Mouse (Mus musculus) neural tube, embryonic 14.5 days (tissue): ENCODE measurements around the gene Cd63. TPM values are rescaled to one million over a fixed set of nuclear protein-coding genes. Genes with fewer than 3 reads are reported as not detected.

ENCODE experiments used
- ATAC-seq: fragments of 200-750 bp; cut with Nextera tagmentation; 2 replicates; pipeline ENCODE4 v1.8.0; 2017; ENCODE audit warnings: low read depth, mild to moderate bottlenecking, moderate TSS enrichment, moderate library complexity
- H3K27ac ChIP-seq: fragments of 300-500 bp; sonication (generic); 2 replicates; pipeline ENCODE4 v1.5.1; 2014; ENCODE audit warnings: low read depth, mild to moderate bottlenecking, control low read depth, low read length, moderate library complexity, mixed read lengths
- H3K27me3 ChIP-seq: fragments of 300-500 bp; sonication (generic); 2 replicates; pipeline ENCODE4 v1.6.1; 2014; ENCODE audit warnings: low read length; ENCODE audit not compliant: control insufficient read depth, insufficient read depth
- H3K36me3 ChIP-seq: fragments of 300-500 bp; sonication (generic); 2 replicates; pipeline ENCODE4 v1.6.1; 2014; ENCODE audit warnings: low read length, mixed read lengths; ENCODE audit not compliant: control insufficient read depth, insufficient read depth
- H3K4me1 ChIP-seq: fragments of 300-500 bp; sonication (generic); 2 replicates; pipeline ENCODE4 v1.6.1; 2014; ENCODE audit warnings: low read length; ENCODE audit not compliant: control insufficient read depth, insufficient read depth
- H3K4me2 ChIP-seq: fragments of 300-500 bp; sonication (generic); 2 replicates; pipeline ENCODE4 v1.6.1; 2014; ENCODE audit warnings: mild to moderate bottlenecking, low read depth, low read length, control low read depth
- H3K4me3 ChIP-seq: fragments of 300-500 bp; sonication (generic); 2 replicates; pipeline ENCODE4 v1.5.1; 2014; ENCODE audit warnings: low read depth, low read length, control low read depth, mixed read lengths
- H3K9ac ChIP-seq: fragments of 300-500 bp; sonication (generic); replicated peaks from 2 replicates; pipeline ENCODE4 v1.6.1; 2014; ENCODE audit warnings: low read depth, mild to moderate bottlenecking, control low read depth, low read length, mixed read lengths
- H3K9me3 ChIP-seq: fragments of 300-500 bp; sonication (generic); 2 replicates; pipeline ENCODE4 v1.6.1; 2016; ENCODE audit warnings: low read length; ENCODE audit not compliant: control insufficient read depth
- WGBS: fragments of 180-500 bp; shearing (Covaris S2); extraction: QIAGEN DNeasy Blood & Tissue Kit; methylation state at CpG from one replicate; pipeline ENCODE4 v1.1.7; 2014; 5-methylcytosine and 5-hydroxymethylcytosine counted together
- polyA plus RNA-seq: library from polyadenylated mRNA; unstranded; fragments of >200 nt; fragmentation: Nextera tagmentation; extraction: Ambion mirVana; gene quantifications from 2 replicates; pipeline ENCODE4 v1.2.1, GENCODE M21; 2014

Cd63 gene
- polyA plus RNA-seq, 1 experiment from 2014 or later: 146 TPM

- H3K36me3 ChIP-seq: peaks cover 17% of the 10 kb centered on the region; the same call in 1 of the 2 replicates
- H3K27ac ChIP-seq: peak overlapping the region; percentile 90
- H3K9me3 ChIP-seq: no peaks in the 10 kb centered on the region
- WGBS: 0% methylated on average over 1 of the region's 2 CpGs
- H3K27me3 ChIP-seq: no peaks in the 10 kb centered on the region
- peaks cover 17% of the 10 kb centered on the region for H3K4me1 ChIP-seq
- peak overlapping the region; percentile 81 for H3K4me3 ChIP-seq
- no peak for ATAC-seq
- H3K9ac ChIP-seq: peak overlapping the region; percentile 80; the same call in 1 of the 2 replicates
- peak overlapping the region; percentile 71 for H3K4me2 ChIP-seq
Observed at GRCm38 (mm10) chr10:128889846-128890245, 10.9 kb upstream of the Cd63 start.

- no peak for ATAC-seq
- under 1% methylated on average over 40 of the region's 40 CpGs for WGBS
- Histone ChIP-seq H3K9me3 (no peaks in the 10 kb centered on the region), H3K4me2 (peak overlapping the region; percentile 71), H3K9ac (peak overlapping the region; percentile 80), H3K27ac (peak overlapping the region; percentile 90), H3K4me1 (peaks cover 17% of the 10 kb centered on the region), H3K36me3 (peaks cover 11% of the 10 kb centered on the region; the same call in 1 of the 2 replicates), H3K27me3 (no peaks in the 10 kb centered on the region), H3K4me3 (peak overlapping the region; percentile 81)
Observed at GRCm38 (mm10) chr10:128890383-128891295, 10.2 kb upstream of the Cd63 start.

- ATAC-seq: peak; percentile 88
- H3K4me1 ChIP-seq: peaks cover 20% of the 10 kb centered on the region
Observed at GRCm38 (mm10) chr10:128891296-128892094, 9.3 kb upstream of the Cd63 start, which contains the start of gene Gdf11. Gene Gdf11, minus strand, starts transcription at chr10:128891718.

GRCm38 (mm10) chr10:128892246-128892645 is 8.5 kb upstream of the Cd63 start:
- H3K27me3 ChIP-seq: 0 out of 2 replicates have a peak, but pooled peaks cover 2% of the 10 kb centered on the region
- no peaks in the 10 kb centered on the region for H3K9me3 ChIP-seq
- 1% methylated on average over 9 of the region's 9 CpGs for WGBS
- H3K36me3 ChIP-seq: peaks cover 4% of the 10 kb centered on the region; the same call in 1 of the 2 replicates
- peak overlapping the region; percentile 71 for H3K4me2 ChIP-seq
- H3K9ac ChIP-seq: peak overlapping the region; percentile 80
- H3K27ac ChIP-seq: peak overlapping the region; percentile 90
- H3K4me3 ChIP-seq: peak overlapping the region; percentile 81
- H3K4me1 ChIP-seq: peaks cover 23% of the 10 kb centered on the region
- ATAC-seq: peak; percentile 16

More at GRCm38 (mm10) chr10:128891296-128892094, 9.3 kb upstream of the Cd63 start, which contains the start of gene Gdf11:
- Histone ChIP-seq H3K9ac (peak within 1 kb of the TSS; percentile 80), H3K27ac (peak within 1 kb of the TSS; percentile 90), H3K4me3 (peak within 1 kb of the TSS; percentile 81), H3K36me3 (peaks cover 4% of the 10 kb centered on the region; the same call in 1 of the 2 replicates), H3K4me2 (peak within 1 kb of the TSS; percentile 71), H3K27me3 (no peaks in the 10 kb centered on the region), H3K9me3 (no peaks in the 10 kb centered on the region)
- under 1% methylated on average over 54 of the region's 89 CpGs for whole genome bisulfite sequencing

GRCm38 (mm10) chr10:128895437-128895836 is 5.4 kb upstream of the Cd63 start:
- peaks cover 12% of the 10 kb centered on the region; the same call in 1 of the 2 replicates for H3K4me1 ChIP-seq
- no peaks in the 10 kb centered on the region for H3K36me3 ChIP-seq
- under 1% methylated on average over 9 of the region's 9 CpGs for WGBS
- H3K27ac ChIP-seq: no peak overlapping the region
- no peak; the same call in 1 of the 2 replicates for ATAC-seq
- H3K4me2 ChIP-seq: peak overlapping the region; percentile 30
- H3K9me3 ChIP-seq: no peaks in the 10 kb centered on the region
- H3K4me3 ChIP-seq: peak overlapping the region; percentile 4; the same call in 1 of the 2 replicates
- H3K27me3 ChIP-seq: 0 out of 2 replicates have a peak, but pooled peaks cover 2% of the 10 kb centered on the region
- no peak overlapping the region for H3K9ac ChIP-seq

GRCm38 (mm10) chr10:128895952-128896693 is 4.7 kb upstream of the Cd63 start:
- peak overlapping the region; percentile 4; the same call in 1 of the 2 replicates for H3K4me3 ChIP-seq
- peaks cover 10% of the 10 kb centered on the region; the same call in 1 of the 2 replicates for H3K4me1 ChIP-seq
- H3K4me2 ChIP-seq: peak overlapping the region; percentile 30
- no peaks in the 10 kb centered on the region for H3K36me3 ChIP-seq
- 0 out of 2 replicates have a peak, but pooled peaks cover 2% of the 10 kb centered on the region for H3K27me3 ChIP-seq
- no peak overlapping the region for H3K27ac ChIP-seq
- H3K9ac ChIP-seq: no peak overlapping the region
- H3K9me3 ChIP-seq: no peaks in the 10 kb centered on the region
- 3% methylated on average over 17 of the region's 17 CpGs for WGBS
- peak; percentile 53; the same call in 1 of the 2 replicates for ATAC-seq

- Histone ChIP-seq H3K27me3 (0 out of 2 replicates have a peak, but pooled peaks cover 2% of the 10 kb centered on the region), H3K9ac (no peak overlapping the region), H3K4me2 (peak overlapping the region; percentile 30; the same call in 1 of the 2 replicates), H3K4me1 (peaks cover 10% of the 10 kb centered on the region; the same call in 1 of the 2 replicates), H3K36me3 (no peaks in the 10 kb centered on the region), H3K4me3 (no peak overlapping the region), H3K27ac (no peak overlapping the region), H3K9me3 (no peaks in the 10 kb centered on the region)
- ATAC-seq: no peak
- 31% methylated on average over 1 of the region's 1 CpGs for WGBS
Observed at GRCm38 (mm10) chr10:128896807-128897206, 4.0 kb upstream of the Cd63 start.

GRCm38 (mm10) chr10:128897501-128897900 is 3.3 kb upstream of the Cd63 start:
- no peak overlapping the region for H3K4me2 ChIP-seq
- H3K4me3 ChIP-seq: no peak overlapping the region
- no peak overlapping the region for H3K9ac ChIP-seq
- H3K4me1 ChIP-seq: peaks cover 10% of the 10 kb centered on the region; the same call in 1 of the 2 replicates
- H3K36me3 ChIP-seq: no peaks in the 10 kb centered on the region
- WGBS: 24% methylated on average over 1 of the region's 1 CpGs
- H3K27ac ChIP-seq: no peak overlapping the region
- 0 out of 2 replicates have a peak, but pooled peaks cover 2% of the 10 kb centered on the region for H3K27me3 ChIP-seq
- ATAC-seq: no peak
- H3K9me3 ChIP-seq: no peaks in the 10 kb centered on the region
